In genomic region chr19:50327804-50328203, GRCm38 (mm10) we compare ENCODE assay signal across 12 mouse cellular contexts.
A peak's percentile ranks its signal among the peaks of the same experiment; 100 is the strongest.
DNase-seq lines count a peak whose midpoint lies in the region; ATAC-seq and TF ChIP-seq lines count a peak whose summit lies in the region.
"Had no signal": no experiment of that assay in that cellular context is flagged by ENCODE, and none has a peak within 500 bp of the region (broad histone marks: within the 10 kb centered on the region; RNA-seq: fewer than 3 reads in every experiment).

No protein-coding gene starts in this region.

- TF ChIP-seq POLR2A in lung, adult 2 months (IDR thresholded peaks at IDR 0.05; ENCODE audit: borderline replicate concordance, extremely low read depth, low read depth, low read length), result no peak

- no peak overlapping the region for H3K9ac ChIP-seq in heart, embryonic 12.5 days
- no peak overlapping the region for H3K9ac ChIP-seq in lung, embryonic 14.5 days
- H3K9ac ChIP-seq: heart, embryonic 13.5 days; hindbrain, embryonic 13.5 days had no signal

- no peak overlapping the region for H3K27ac ChIP-seq in heart, embryonic 12.5 days (ENCODE audit: poor library complexity, severe bottlenecking)
- H3K27ac ChIP-seq in lung, embryonic 14.5 days (ENCODE audit: low read depth), result no peak overlapping the region
- H3K27ac ChIP-seq: heart, embryonic 13.5 days; hindbrain, embryonic 13.5 days had no signal

- H3K36me3 ChIP-seq in heart, embryonic 12.5 days, result no peaks in the 10 kb centered on the region
- H3K36me3 ChIP-seq in lung, embryonic 14.5 days (ENCODE audit: insufficient read depth), result no peaks in the 10 kb centered on the region
- H3K36me3 ChIP-seq: heart, embryonic 13.5 days; hindbrain, embryonic 13.5 days had no signal

- H3K4me1 ChIP-seq in heart, embryonic 12.5 days (replicated peaks), result no peaks in the 10 kb centered on the region
- no peaks in the 10 kb centered on the region for H3K4me1 ChIP-seq in lung, embryonic 14.5 days (ENCODE audit: insufficient read depth)
- H3K4me1 ChIP-seq in lung, adult 2 months (ENCODE audit: control insufficient read depth, insufficient read depth, low read length), result no peaks in the 10 kb centered on the region
- H3K4me1 ChIP-seq: heart, embryonic 13.5 days; hindbrain, embryonic 13.5 days had no signal

- peak; percentile 2 to 7 for DNase-seq in heart, postnatal 10 days
- peak; percentile 19 for DNase-seq in lung, embryonic 14.5 days
- no peak for DNase-seq in lung, adult 2 months
- DNase-seq in layer of hippocampus, adult 9-10 months (ENCODE audit: low spot score), result peak; percentile 9
- DNase-seq in left cerebral cortex, postnatal 4 days, result peak; percentile 54
- DNase-seq in ovary, postnatal 36 days (ENCODE audit: low spot score), result no peak
- DNase-seq: gastrocnemius, postnatal 25 days; lung, adult 18-20 months had no signal

- H3K27me3 ChIP-seq in heart, embryonic 12.5 days (replicated peaks), result no peaks in the 10 kb centered on the region
- no peaks in the 10 kb centered on the region for H3K27me3 ChIP-seq in lung, embryonic 14.5 days (ENCODE audit: insufficient read depth, low read length)
- H3K27me3 ChIP-seq: CH12.LX; heart, embryonic 13.5 days; hindbrain, embryonic 13.5 days had no signal

- no peak overlapping the region for H3K4me2 ChIP-seq in heart, embryonic 12.5 days
- H3K4me2 ChIP-seq in lung, embryonic 14.5 days, result no peak overlapping the region
- H3K4me2 ChIP-seq: heart, embryonic 13.5 days; hindbrain, embryonic 13.5 days had no signal

- TF ChIP-seq CTCF in lung, embryonic 14.5 days (IDR thresholded peaks at IDR 0.05; ENCODE audit: low read depth), result no peak
- TF ChIP-seq CTCF in lung, adult 2 months (IDR thresholded peaks at IDR 0.05; ENCODE audit: insufficient read depth, low read length), result no peak

- H3K4me3 ChIP-seq in heart, embryonic 12.5 days, result no peak overlapping the region
- no peak overlapping the region for H3K4me3 ChIP-seq in lung, embryonic 14.5 days (ENCODE audit: low read depth, low read length)
- no peak overlapping the region for H3K4me3 ChIP-seq in lung, adult 2 months (replicated peaks; ENCODE audit: extremely low read depth, low read depth, low read length)
- H3K4me3 ChIP-seq: heart, embryonic 13.5 days; hindbrain, embryonic 13.5 days had no signal

- H3K9me3 ChIP-seq in heart, embryonic 12.5 days (replicated peaks), result no peaks in the 10 kb centered on the region
- H3K9me3 ChIP-seq in lung, embryonic 14.5 days (ENCODE audit: low read depth, low read length), result no peaks in the 10 kb centered on the region
- H3K9me3 ChIP-seq: heart, embryonic 13.5 days; hindbrain, embryonic 13.5 days had no signal

- no peak for ATAC-seq in heart, embryonic 12.5 days (ENCODE audit: insufficient number of reproducible peaks, low FRiP score)
- no peak for ATAC-seq in lung, embryonic 14.5 days (ENCODE audit: insufficient read depth)

- 77% methylated on average over 8 of the region's 8 CpGs for WGBS in heart, embryonic 12.5 days
- 57% methylated on average over 8 of the region's 8 CpGs for WGBS in lung, embryonic 14.5 days
- WGBS in lung, adult 2 months, result 56% methylated on average over 8 of the region's 8 CpGs

- intact Hi-C loops in heart, postnatal 10 days (cut with DNase I), result no loop called here
- intact Hi-C loops in left cerebral cortex, postnatal 4 days (cut with DNase I), result no loop called here

Comparison
In these comparisons a context has a peak if more than half of its experiments do, and no peak if none do; other contexts are left out.
1. DNase-seq: peak in heart, postnatal 10 days (2 of 2), lung, embryonic 14.5 days (single experiment), layer of hippocampus, adult 9-10 months (single experiment) and left cerebral cortex, postnatal 4 days (single experiment); none in lung, adult 2 months (single experiment) and ovary, postnatal 36 days (single experiment).